Mouse (Mus musculus) thymus, adult 2 months (tissue): ENCODE measurements around the gene Fgfr2. TPM values are rescaled to one million over a fixed set of nuclear protein-coding genes. Genes with fewer than 3 reads are reported as not detected.

Experiments used
- DNase-seq: peaks from one replicate; pipeline ENCODE4 v3.0.0; 2021
- H3K27ac ChIP-seq: fragments of 200-500 bp; 2 replicates; pipeline ENCODE4 v1.5.1; 2012; ENCODE audit warnings: low read length, control low read depth; ENCODE audit not compliant: control insufficient read depth, insufficient read depth
- H3K27me3 ChIP-seq: fragments of 200-500 bp; 2 replicates; pipeline ENCODE4 v1.6.1; 2012; ENCODE audit warnings: mild to moderate bottlenecking, low read length, moderate library complexity, mixed read lengths; ENCODE audit not compliant: control insufficient read depth, insufficient read depth
- H3K36me3 ChIP-seq: fragments of 200-500 bp; 2 replicates; pipeline ENCODE4 v1.6.1; 2012; ENCODE audit warnings: mild to moderate bottlenecking, low read length, moderate library complexity; ENCODE audit not compliant: control insufficient read depth, insufficient read depth
- H3K4me1 ChIP-seq: fragments of 200-500 bp; replicated peaks from 2 replicates; pipeline ENCODE4 v1.6.1; 2012; ENCODE audit warnings: low read length; ENCODE audit not compliant: control insufficient read depth, insufficient read depth
- H3K4me3 ChIP-seq: fragments of 200-500 bp; 2 replicates; pipeline ENCODE4 v1.5.1; 2012; ENCODE audit warnings: mild to moderate bottlenecking, low read length, control low read depth, moderate library complexity; ENCODE audit not compliant: control insufficient read depth, insufficient read depth
- CTCF ChIP-seq: fragments of 200-500 bp; IDR thresholded peaks from 2 replicates; pipeline ENCODE4 v1.5.1; 2012; ENCODE audit warnings: mild to moderate bottlenecking, control low read depth, low read length, moderate library complexity, borderline replicate concordance; ENCODE audit not compliant: control insufficient read depth, poor library complexity, insufficient read depth; ENCODE audit errors: extremely low read depth
- POLR2A ChIP-seq: fragments of 200-500 bp; IDR thresholded peaks from 2 replicates; pipeline ENCODE4 v1.6.1; 2012; ENCODE audit warnings: mild to moderate bottlenecking, low read length, control low read depth, moderate library complexity; ENCODE audit not compliant: control insufficient read depth, poor library complexity, insufficient read depth; ENCODE audit errors: extremely low read depth
- WGBS: fragments of 180-500 bp; shearing (Covaris S2); methylation state at CpG from one replicate; pipeline ENCODE4 v1.1.7; 2018; 5-methylcytosine and 5-hydroxymethylcytosine counted together
- polyA plus RNA-seq: library from polyadenylated mRNA; depleted of rRNA; stranded (reverse); fragments of >200 nt; gene quantifications from 2 replicates; pipeline ENCODE4 v1.2.3, GENCODE M21; 2012

The Fgfr2 gene
- polyA plus RNA-seq, 1 experiment = 12.1 TPM

DNA sequence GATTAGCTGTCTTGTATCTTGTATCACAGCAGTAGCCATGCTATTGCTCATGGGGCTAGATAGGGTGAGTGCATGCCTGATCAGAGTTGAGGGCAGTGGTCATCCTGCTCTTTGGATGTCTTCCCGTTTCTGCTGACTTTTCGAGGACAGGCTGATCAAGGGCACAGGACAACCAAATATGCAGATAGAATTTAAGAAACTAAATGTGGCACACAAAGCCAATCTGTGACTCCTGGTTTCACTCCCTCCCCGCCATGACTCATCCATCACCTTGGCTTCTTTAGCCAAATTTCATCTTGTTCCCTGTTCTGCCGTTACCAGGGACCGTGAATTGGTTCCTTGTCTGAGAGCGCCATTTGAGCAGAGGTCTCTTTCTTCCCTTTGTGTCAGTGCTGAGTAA lies 1469.7 kb downstream of the Fgfr2 start:
- no peak overlapping the region for H3K4me3 ChIP-seq
- no peaks in the 10 kb centered on the region for H3K4me1 ChIP-seq
- TF ChIP-seq CTCF (no peak), POLR2A (no peak)
- 92% methylated on average over 6 of the region's 6 CpGs for WGBS
- H3K27ac ChIP-seq = no peak overlapping the region
- DNase-seq = no peak
- no peaks in the 10 kb centered on the region for H3K36me3 ChIP-seq
- no peaks in the 10 kb centered on the region for H3K27me3 ChIP-seq

GRCm38 (mm10) chr7:131651921-131652694 lies 1471.0 kb downstream of the Fgfr2 start:
- 91% methylated on average over 12 of the region's 12 CpGs for WGBS
- DNase-seq = no peak
- no peaks in the 10 kb centered on the region for H3K36me3 ChIP-seq
- no peak overlapping the region for H3K27ac ChIP-seq
- TF ChIP-seq CTCF (no peak), POLR2A (no peak)
- no peaks in the 10 kb centered on the region for H3K27me3 ChIP-seq
- H3K4me3 ChIP-seq = no peak overlapping the region
- no peaks in the 10 kb centered on the region for H3K4me1 ChIP-seq

GRCm38 (mm10) chr7:131650277-131650676 lies 1472.9 kb downstream of the Fgfr2 start:
- H3K27me3 ChIP-seq = no peaks in the 10 kb centered on the region
- H3K4me3 ChIP-seq = no peak overlapping the region
- TF ChIP-seq POLR2A = no peak
- no peak for TF ChIP-seq CTCF

GRCm38 (mm10) chr7:131648276-131648675 lies 1474.9 kb downstream of the Fgfr2 start:
- Histone ChIP-seq H3K4me1 (no peaks in the 10 kb centered on the region), H3K4me3 (no peak overlapping the region), H3K27me3 (no peaks in the 10 kb centered on the region), H3K27ac (no peak overlapping the region), H3K36me3 (no peaks in the 10 kb centered on the region)
- DNase-seq = no peak
- WGBS = 79% methylated on average over 7 of the region's 7 CpGs
- TF ChIP-seq CTCF (no peak), POLR2A (no peak)

More at GRCm38 (mm10) chr7:131650277-131650676, 1472.9 kb downstream of the Fgfr2 start:
- no peaks in the 10 kb centered on the region for H3K4me1 ChIP-seq
- H3K27ac ChIP-seq = no peak overlapping the region
- WGBS = 52% methylated on average over 2 of the region's 2 CpGs
- no peak for DNase-seq
- H3K36me3 ChIP-seq = no peaks in the 10 kb centered on the region

GRCm38 (mm10) chr7:131647583-131647982 lies 1475.6 kb downstream of the Fgfr2 start:
- Histone ChIP-seq H3K4me3 (no peak overlapping the region), H3K36me3 (no peaks in the 10 kb centered on the region), H3K27me3 (peaks cover 4% of the 10 kb centered on the region; the same call in 1 of the 2 replicates), H3K27ac (no peak overlapping the region), H3K4me1 (no peaks in the 10 kb centered on the region)
- TF ChIP-seq CTCF = no peak
- TF ChIP-seq POLR2A = no peak
- no peak for DNase-seq
- 63% methylated on average over 3 of the region's 3 CpGs for WGBS

DNA sequence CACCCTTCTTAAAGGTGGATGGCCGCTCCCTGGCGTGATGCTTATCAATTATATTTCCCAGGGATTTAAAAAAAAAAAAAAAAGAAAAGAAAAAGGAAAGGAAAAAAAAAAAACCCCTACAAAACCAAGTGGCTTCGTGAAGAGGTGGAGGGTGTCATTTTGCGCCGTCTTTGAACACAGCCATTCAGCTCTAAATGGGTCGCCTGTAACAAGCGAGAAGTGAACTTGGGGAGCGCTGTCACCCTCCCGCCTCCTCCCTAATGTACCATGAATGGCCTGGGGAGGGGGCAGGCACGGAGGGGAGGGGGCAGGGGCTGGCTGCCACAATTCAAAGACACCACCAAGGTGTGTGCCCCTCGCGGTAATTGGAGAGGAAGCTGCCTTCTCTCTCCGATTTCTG lies 1478.6 kb downstream of the Fgfr2 start:
- Histone ChIP-seq H3K27ac (no peak overlapping the region), H3K27me3 (peaks cover 4% of the 10 kb centered on the region; the same call in 1 of the 2 replicates), H3K4me1 (no peaks in the 10 kb centered on the region), H3K4me3 (no peak overlapping the region), H3K36me3 (no peaks in the 10 kb centered on the region)
- 11% methylated on average over 13 of the region's 13 CpGs for WGBS
- no peak for DNase-seq
- TF ChIP-seq POLR2A (no peak), CTCF (no peak)
